Mouse (Mus musculus): ENCODE data around the gene Cmtm6. TPM values are rescaled to one million over a fixed set of nuclear protein-coding genes. Genes with fewer than 3 reads are reported as not detected.

Gene Cmtm6
- polyA plus RNA-seq, 1 experiment, result 21.0 TPM

DNA sequence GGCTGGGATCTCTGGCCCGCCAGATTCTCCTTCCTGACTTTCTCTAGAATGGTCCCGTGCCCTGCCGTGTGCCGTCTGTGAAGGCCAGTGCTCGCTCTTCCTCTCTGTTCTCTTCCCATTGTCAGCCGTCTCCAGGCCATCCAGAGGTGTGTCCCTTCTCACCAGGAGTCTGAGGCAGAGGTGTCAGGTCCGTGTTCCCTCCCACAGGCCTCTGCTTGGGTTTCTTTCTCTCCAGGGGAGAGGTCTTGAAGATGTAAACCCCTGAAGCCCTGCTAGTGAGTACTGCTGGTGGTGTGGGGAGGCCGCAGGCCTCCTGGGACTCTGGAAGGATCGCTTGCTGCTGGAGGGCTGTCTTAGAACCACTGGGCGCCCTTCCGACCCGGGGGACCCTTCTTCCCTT lies 16.6 kb downstream of the Cmtm6 start:
- H3K27ac ChIP-seq (replicated peaks; ENCODE audit: low read depth, low read length), result no peak overlapping the region
- peaks cover 4% of the 10 kb centered on the region for H3K4me1 ChIP-seq (ENCODE audit: control insufficient read depth, insufficient read depth, insufficient read length, low read length)
- no peak overlapping the region for H3K4me3 ChIP-seq (ENCODE audit: insufficient read depth, low read depth, low read length)

DNA sequence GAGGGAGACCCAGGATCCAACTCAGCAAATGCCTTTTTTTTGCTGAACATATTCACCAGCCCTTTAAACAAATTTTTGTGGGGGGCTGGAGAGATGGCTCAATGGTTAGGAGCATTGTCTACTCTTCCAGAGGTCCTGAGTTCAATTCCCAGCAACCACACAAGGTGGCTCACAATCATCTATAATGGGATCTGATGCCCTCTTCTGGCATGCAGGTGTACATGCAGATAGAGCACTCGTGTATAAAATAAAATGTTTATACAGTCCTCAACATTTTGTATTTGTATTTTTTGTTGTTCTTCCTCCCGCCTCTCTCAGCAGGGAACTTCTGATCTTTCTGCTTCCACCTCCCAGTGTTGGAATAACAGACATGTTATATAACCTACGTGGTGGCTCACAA lies 20.7 kb downstream of the Cmtm6 start:
- no peak overlapping the region for H3K4me3 ChIP-seq (ENCODE audit: insufficient read depth, low read depth, low read length)
- H3K4me1 ChIP-seq (ENCODE audit: control insufficient read depth, insufficient read depth, insufficient read length, low read length), result no peaks in the 10 kb centered on the region
- H3K27ac ChIP-seq (replicated peaks; ENCODE audit: low read depth, low read length), result no peak overlapping the region

DNA sequence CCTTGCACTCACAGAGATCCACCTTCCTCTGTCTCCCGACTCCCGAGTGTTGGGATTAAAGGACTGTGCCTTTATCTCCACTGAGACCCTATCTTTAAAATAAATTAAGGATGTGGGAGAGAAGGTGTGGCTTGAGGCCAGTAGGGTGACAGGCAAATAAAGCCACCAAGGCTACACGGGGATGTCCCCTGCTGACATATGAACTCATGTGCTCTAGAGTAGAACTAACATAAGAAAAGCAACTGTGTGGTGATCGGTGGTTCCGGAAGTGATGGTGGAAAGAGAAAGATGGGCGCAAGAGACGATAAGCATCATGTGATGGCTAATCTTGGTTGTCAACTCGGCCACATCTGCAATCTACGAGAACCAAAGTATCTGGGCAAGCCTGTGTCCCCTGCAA lies 21.4 kb downstream of the Cmtm6 start:
- Histone ChIP-seq H3K27ac (replicated peaks; ENCODE audit: low read depth, low read length) (no peak overlapping the region), H3K4me1 (ENCODE audit: control insufficient read depth, insufficient read depth, insufficient read length, low read length) (no peaks in the 10 kb centered on the region), H3K4me3 (ENCODE audit: insufficient read depth, low read depth, low read length) (no peak overlapping the region)

DNA sequence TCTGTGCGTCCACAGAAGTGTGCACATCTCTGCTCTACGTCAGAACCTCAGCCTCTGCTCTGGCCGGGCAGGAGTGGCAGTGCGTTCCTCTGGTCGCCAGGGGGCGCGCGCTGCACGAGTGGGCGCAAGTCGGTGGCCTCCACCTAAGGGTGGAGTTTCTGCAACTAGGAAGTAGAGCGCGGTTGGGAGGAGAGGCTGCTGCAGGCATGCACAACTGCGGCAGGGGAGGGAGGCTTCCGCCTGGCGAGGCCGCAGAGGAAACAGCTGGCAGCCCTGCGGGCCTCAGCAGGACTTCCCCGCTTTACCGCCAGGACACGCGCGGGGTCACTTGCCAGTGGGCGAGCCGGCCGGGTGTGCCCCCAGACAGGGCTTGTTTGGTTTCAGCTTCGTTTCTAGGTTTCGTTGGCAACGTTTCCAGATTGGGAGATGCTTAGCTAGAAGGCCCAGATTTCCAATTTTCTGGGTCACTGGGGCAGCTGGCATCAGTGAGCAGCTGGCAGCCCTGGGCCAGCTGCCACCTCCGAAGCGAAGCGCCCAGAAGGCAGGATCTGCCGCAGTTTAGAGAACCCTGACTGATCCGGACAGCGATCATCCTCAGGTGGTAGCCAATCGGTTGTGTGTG lies 22.1 kb downstream of the Cmtm6 start:
- H3K4me3 ChIP-seq (ENCODE audit: insufficient read depth, low read depth, low read length), result peak overlapping the region; percentile 66
- H3K4me1 ChIP-seq (ENCODE audit: control insufficient read depth, insufficient read depth, insufficient read length, low read length), result no peaks in the 10 kb centered on the region
- H3K27ac ChIP-seq (replicated peaks; ENCODE audit: low read depth, low read length), result no peak overlapping the region

DNA sequence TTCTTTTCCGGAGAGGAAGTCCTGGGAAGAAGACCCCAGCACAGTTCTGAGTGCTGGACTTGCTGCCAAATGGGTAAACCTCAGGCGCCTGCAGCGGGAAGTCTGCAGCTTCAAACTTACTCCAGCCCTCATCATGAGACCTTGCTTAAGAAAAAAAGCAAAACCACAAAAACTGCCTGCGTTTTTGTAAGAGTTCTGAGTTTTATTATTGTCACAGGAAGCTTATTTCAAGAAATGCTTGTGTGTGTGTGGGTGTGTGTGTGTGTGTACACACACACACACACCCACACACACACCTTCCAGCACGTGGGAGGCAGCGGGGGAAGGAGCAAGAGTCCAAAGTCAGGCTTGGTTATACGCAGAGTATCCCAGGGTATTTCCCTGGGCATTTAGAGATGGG lies 27.4 kb downstream of the Cmtm6 start:
- H3K4me3 ChIP-seq (ENCODE audit: insufficient read depth, low read depth, low read length), result no peak overlapping the region
- H3K4me1 ChIP-seq (ENCODE audit: control insufficient read depth, insufficient read depth, insufficient read length, low read length), result no peaks in the 10 kb centered on the region
- no peak overlapping the region for H3K27ac ChIP-seq (replicated peaks; ENCODE audit: low read depth, low read length)

DNA sequence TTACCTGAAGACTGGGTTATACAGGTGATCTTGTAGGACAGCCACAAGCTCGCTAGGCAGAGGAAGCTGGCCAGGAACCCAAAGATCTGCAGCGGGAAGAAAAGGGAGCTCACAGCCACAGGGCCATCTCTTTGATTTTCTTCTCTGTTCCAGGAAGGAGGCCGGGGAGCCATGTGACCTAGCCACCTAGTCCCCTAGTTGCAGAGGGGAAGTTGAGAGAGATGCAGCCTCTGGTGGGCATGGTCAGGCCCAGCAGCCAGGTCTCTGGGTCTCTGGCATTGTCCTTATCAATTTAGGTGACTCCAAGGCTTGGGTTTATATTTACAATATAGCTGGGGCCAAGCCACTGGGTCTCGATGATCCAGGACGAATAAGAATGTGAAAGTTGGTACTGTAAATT lies 27.9 kb downstream of the Cmtm6 start:
- Histone ChIP-seq H3K4me1 (ENCODE audit: control insufficient read depth, insufficient read depth, insufficient read length, low read length) (no peaks in the 10 kb centered on the region), H3K27ac (replicated peaks; ENCODE audit: low read depth, low read length) (no peak overlapping the region), H3K4me3 (ENCODE audit: insufficient read depth, low read depth, low read length) (no peak overlapping the region)

DNA sequence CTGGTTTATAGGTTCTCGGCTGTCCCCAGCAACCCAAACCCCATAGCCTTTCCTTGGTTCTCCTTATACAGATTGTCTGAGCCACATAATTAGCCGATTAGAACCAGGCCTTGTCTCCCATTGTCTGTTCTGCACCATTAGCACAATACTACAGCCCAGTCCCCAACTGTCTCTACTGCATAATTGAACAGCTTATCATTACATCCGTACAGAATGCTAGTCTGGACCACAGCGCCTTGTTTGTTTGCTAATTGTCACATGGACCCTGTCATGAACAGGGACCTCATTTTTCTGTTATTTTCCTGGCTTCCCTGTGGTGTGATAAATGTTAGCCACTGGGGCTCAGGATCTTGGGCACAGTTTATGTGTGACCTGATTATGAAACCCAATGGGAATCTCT lies 29.0 kb downstream of the Cmtm6 start:
- H3K4me1 ChIP-seq (ENCODE audit: control insufficient read depth, insufficient read depth, insufficient read length, low read length), result no peaks in the 10 kb centered on the region
- H3K27ac ChIP-seq (replicated peaks; ENCODE audit: low read depth, low read length), result no peak overlapping the region
- H3K4me3 ChIP-seq (ENCODE audit: insufficient read depth, low read depth, low read length), result no peak overlapping the region

DNA sequence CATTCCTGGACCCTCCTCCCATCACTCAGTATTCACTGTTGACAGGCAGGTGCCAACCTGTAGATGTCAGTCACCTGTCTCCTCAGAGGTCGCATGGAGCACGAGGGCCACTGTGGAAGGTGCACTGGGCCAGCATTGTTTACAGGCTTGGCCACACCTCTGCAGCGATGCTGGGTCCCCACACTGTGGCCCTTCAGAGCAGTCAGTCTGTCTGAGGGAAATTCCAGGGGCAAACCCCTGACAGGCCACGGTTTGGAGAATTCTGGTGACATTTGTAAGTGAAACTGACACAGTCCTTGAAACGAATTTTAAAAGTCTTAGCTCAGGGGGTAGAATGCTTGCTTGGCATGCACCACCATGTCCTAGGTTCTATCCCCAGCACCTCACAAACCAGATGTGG lies 29.4 kb downstream of the Cmtm6 start:
- Histone ChIP-seq H3K4me1 (ENCODE audit: control insufficient read depth, insufficient read depth, insufficient read length, low read length) (no peaks in the 10 kb centered on the region), H3K27ac (replicated peaks; ENCODE audit: low read depth, low read length) (no peak overlapping the region), H3K4me3 (ENCODE audit: insufficient read depth, low read depth, low read length) (no peak overlapping the region)

DNA sequence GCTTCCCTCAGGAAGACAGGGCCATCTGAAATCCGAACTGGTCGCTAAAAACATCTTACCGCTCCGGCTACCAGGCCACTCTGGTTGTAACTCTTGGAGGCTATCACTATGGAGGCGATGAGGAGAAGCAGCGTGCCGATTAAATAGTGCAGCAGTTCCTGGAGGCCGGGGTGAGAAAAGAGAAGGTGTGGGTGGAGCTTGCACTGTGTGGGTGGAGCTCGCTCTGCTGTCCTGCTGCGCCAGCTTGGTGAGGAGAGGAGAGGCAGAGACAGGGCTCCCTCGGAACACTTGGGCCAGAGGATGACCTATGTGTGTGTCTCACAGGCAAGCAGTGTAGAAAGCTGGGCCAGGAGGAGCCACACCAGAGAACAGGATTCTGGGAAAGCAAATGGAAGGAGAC lies 30.9 kb downstream of the Cmtm6 start:
- no peak overlapping the region for H3K27ac ChIP-seq (replicated peaks; ENCODE audit: low read depth, low read length)
- no peaks in the 10 kb centered on the region for H3K4me1 ChIP-seq (ENCODE audit: control insufficient read depth, insufficient read depth, insufficient read length, low read length)
- no peak overlapping the region for H3K4me3 ChIP-seq (ENCODE audit: insufficient read depth, low read depth, low read length)

DNA sequence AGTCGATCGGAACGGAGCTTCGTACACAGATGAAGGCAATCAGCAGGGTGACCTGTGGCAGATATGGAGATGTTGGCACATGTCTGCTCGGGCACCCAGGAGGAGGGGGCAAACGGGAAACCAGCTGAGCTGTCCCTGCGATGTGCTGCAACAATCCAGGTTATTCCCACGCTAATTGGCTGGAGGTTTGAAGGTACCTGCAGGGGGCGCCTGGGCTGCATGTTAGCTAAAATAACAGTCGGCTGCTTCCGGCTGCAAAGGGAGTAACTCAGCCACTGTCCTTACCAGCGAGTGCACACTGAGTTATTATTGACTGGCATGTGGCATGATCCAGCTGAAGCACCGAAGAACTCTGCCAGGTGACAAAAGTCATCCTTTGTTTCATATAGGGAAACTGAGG lies 32.4 kb downstream of the Cmtm6 start:
- H3K27ac ChIP-seq (replicated peaks; ENCODE audit: low read depth, low read length), result no peak overlapping the region
- H3K4me3 ChIP-seq (ENCODE audit: insufficient read depth, low read depth, low read length), result no peak overlapping the region

DNA sequence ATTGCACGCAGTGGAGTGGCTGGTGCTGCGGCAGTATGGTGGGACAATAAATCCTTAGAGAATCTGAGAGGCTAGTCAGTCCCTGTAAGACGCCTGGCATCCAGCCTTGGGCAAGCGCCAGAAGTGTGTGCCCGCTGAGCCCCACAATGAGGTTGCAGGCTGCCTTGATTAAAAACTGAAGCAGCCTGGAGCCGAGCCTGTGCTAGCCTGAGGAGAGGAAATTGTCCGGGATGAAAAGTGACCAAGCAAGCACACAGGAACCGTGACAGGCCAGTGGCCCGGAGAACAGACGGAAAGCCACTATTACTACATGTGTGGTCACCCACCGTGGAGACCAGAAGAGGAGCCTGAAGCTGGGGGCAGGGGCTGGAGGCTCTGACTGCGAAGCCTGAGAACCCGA lies 36.1 kb downstream of the Cmtm6 start:
- Histone ChIP-seq H3K4me3 (ENCODE audit: insufficient read depth, low read depth, low read length) (no peak overlapping the region), H3K27ac (replicated peaks; ENCODE audit: low read depth, low read length) (no peak overlapping the region), H3K4me1 (ENCODE audit: control insufficient read depth, insufficient read depth, insufficient read length, low read length) (no peaks in the 10 kb centered on the region)

More for the DNA sequence above, 32.4 kb downstream of the Cmtm6 start:
- no peaks in the 10 kb centered on the region for H3K4me1 ChIP-seq (ENCODE audit: control insufficient read depth, insufficient read depth, insufficient read length, low read length)

DNA sequence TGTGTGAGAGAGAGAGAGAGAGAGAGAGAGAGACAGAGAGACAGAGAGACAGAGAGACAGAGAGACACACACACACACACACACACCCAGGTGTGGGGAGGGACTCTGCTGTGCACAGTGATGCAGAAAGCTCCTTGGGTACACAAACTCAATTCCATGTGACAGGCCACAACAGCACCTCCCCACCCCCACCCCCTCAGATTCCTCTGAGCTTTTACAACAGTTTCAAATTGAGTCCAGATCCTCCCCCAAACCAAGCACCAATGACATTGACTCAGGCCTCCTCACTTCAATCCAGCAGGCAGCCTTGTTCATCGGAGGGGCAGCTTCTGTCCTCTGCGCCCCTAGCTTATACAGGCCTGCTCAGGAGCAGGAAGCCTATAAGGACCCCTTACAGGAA lies 36.6 kb downstream of the Cmtm6 start:
- Histone ChIP-seq H3K4me3 (ENCODE audit: insufficient read depth, low read depth, low read length) (no peak overlapping the region), H3K27ac (replicated peaks; ENCODE audit: low read depth, low read length) (no peak overlapping the region), H3K4me1 (ENCODE audit: control insufficient read depth, insufficient read depth, insufficient read length, low read length) (no peaks in the 10 kb centered on the region)

DNA sequence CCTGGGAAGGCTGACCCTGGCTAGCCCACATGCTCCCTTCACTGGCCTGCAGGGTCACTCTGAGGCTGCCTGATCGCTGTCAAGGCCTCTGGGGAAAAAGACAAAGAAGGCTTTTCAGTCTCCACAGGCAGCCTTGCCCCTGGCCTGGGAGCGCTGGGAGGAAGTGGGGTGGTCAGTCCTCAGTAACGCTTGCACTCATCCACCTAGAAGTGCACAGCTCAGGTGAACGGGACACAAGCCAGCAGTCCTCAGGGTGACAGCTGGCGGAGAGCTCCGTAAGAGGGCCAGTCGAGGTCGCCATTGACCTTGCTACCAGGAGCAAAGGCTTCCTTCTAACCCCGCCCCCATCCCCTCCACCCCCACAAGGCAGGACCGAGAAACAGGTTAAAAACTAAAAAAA lies 37.1 kb downstream of the Cmtm6 start:
- no peaks in the 10 kb centered on the region for H3K4me1 ChIP-seq (ENCODE audit: control insufficient read depth, insufficient read depth, insufficient read length, low read length)
- no peak overlapping the region for H3K27ac ChIP-seq (replicated peaks; ENCODE audit: low read depth, low read length)
- H3K4me3 ChIP-seq (ENCODE audit: insufficient read depth, low read depth, low read length), result no peak overlapping the region

DNA sequence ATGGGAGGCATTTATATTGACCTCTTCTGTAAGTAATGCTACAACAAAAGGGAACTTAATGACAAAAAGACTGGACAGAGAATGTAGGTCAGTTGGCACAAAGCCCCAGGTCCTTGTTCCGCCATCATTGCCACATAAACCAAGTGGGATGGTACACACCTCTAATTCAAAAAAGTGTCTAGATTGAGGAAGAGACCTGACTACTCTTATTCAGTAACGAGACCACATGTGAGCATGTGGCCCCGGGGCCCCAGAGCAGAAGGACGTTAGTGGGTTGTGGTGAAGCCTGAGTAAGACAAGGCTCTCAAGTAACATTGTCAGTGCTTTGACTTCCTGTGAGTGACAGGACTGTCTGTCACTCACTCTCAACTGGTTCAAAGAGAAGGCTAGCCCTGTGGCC lies 39.3 kb downstream of the Cmtm6 start:
- Histone ChIP-seq H3K4me3 (ENCODE audit: insufficient read depth, low read depth, low read length) (no peak overlapping the region), H3K27ac (replicated peaks; ENCODE audit: low read depth, low read length) (no peak overlapping the region)

DNA sequence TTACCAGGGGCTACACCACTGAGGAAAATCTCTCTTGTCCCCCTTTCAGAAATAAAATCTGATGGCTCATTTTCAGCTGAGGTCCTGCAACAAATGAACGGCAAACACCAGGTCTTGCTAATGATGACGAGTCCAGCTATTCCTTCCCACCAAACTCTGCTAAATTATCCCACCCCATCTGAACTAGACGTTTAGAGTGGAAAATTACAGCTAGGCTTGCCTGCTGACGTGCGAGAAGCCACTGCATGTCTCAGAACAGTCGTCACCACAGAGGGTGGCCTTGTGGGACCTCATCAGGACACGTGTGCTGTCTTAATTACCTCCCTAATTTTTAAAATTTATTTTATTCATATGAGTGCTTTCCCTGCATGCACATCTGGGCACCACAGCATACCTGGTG lies 40.6 kb downstream of the Cmtm6 start:
- Histone ChIP-seq H3K4me3 (ENCODE audit: insufficient read depth, low read depth, low read length) (no peak overlapping the region), H3K4me1 (ENCODE audit: control insufficient read depth, insufficient read depth, insufficient read length, low read length) (0 out of 2 replicates have a peak, but pooled peaks cover 2% of the 10 kb centered on the region), H3K27ac (replicated peaks; ENCODE audit: low read depth, low read length) (no peak overlapping the region)

More for the DNA sequence above, 39.3 kb downstream of the Cmtm6 start:
- no peaks in the 10 kb centered on the region for H3K4me1 ChIP-seq (ENCODE audit: control insufficient read depth, insufficient read depth, insufficient read length, low read length)

DNA sequence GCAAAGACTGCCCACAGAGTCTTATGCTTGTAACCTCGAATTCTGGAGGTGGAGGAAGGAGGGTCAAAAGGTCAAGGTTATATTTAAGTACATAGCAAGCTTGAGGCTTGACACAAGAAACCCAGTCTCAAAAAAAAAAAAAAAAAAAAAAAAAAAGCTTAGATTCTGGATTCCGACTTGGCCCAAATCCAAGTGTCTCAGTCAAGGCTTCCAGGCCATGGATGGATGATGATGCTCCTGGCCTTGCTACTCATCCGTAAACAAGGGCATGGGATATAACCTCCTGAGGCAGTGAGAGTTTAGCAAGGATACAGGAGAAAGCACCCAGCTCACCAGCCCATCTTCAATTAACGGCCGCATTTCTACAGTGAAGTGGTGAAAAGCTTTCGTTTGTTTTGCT lies 43.7 kb downstream of the Cmtm6 start:
- Histone ChIP-seq H3K4me1 (ENCODE audit: control insufficient read depth, insufficient read depth, insufficient read length, low read length) (peaks cover 5% of the 10 kb centered on the region; the same call in 1 of the 2 replicates), H3K4me3 (ENCODE audit: insufficient read depth, low read depth, low read length) (no peak overlapping the region), H3K27ac (replicated peaks; ENCODE audit: low read depth, low read length) (no peak overlapping the region)

DNA sequence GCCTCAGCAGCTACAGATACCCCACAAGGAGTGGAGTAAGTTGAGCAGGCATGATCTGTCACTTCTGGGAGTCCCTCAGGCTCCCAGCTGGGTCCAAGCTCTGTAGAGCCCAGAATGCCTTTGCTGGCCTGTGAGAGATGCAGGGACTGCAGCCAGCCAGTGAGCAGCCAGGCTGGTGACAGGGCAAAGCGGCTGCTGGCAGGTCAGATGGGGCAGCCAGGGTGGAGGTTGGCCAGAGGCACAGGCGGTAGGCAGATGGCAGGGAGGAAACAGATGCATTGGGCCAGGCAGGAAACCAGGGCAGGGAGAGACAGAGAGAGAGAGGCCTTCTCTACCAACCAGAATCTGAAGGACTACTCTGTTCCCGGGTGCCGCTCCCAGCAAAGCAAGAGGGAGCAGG lies 44.4 kb downstream of the Cmtm6 start:
- peaks cover 5% of the 10 kb centered on the region; the same call in 1 of the 2 replicates for H3K4me1 ChIP-seq (ENCODE audit: control insufficient read depth, insufficient read depth, insufficient read length, low read length)
- H3K4me3 ChIP-seq (ENCODE audit: insufficient read depth, low read depth, low read length), result no peak overlapping the region
- H3K27ac ChIP-seq (replicated peaks; ENCODE audit: low read depth, low read length), result no peak overlapping the region
